Mouse (Mus musculus) MEL (cell line): ENCODE measurements around the gene Rasgef1b. TPM values are rescaled to one million over a fixed set of nuclear protein-coding genes. Genes with fewer than 3 reads are reported as not detected.

Experiments used
- DNase-seq: peaks from one replicate; pipeline ENCODE4 v3.0.0; 2011; ENCODE audit warnings: low read depth, low spot score
- H3K27ac ChIP-seq: 2 replicates; pipeline ENCODE4 v1.5.1; 2012; ENCODE audit warnings: low read depth, mild to moderate bottlenecking, control low read depth, low read length, moderate library complexity; ENCODE audit not compliant: control insufficient read depth
- H3K27me3 ChIP-seq, 2 experiments: fragments of 150-350 bp in 1 of 2; sonication (generic) in 1 of 2; 2 replicates each; pipeline ENCODE4 v1.6.1; 2012; ENCODE audit warnings: low read length in 2 of 2, mild to moderate bottlenecking in 2 of 2, improper control_type of control experiment in 1 of 2, moderate library complexity in 1 of 2; ENCODE audit not compliant: insufficient read depth in 2 of 2, control insufficient read depth in 1 of 2
- H3K36me3 ChIP-seq, 2 experiments: 2 replicates each; pipeline ENCODE4 v1.6.1; 2012 to 2014; ENCODE audit warnings: low read length in 2 of 2, improper control_type of control experiment in 1 of 2, inconsistent platforms in 1 of 2, mild to moderate bottlenecking in 1 of 2; ENCODE audit not compliant: insufficient read depth in 2 of 2, control insufficient read depth in 1 of 2
- H3K4me1 ChIP-seq, 2 experiments: fragments of 150-350 bp in 1 of 2; sonication (generic) in 1 of 2; 2 replicates each; pipeline ENCODE4 v1.6.1; 2012; ENCODE audit warnings: low read length in 2 of 2, improper control_type of control experiment in 1 of 2, mild to moderate bottlenecking in 1 of 2; ENCODE audit not compliant: insufficient read depth in 2 of 2, control insufficient read depth in 1 of 2
- H3K4me3 ChIP-seq, 2 experiments: fragments of 150-350 bp in 1 of 2; sonication (generic) in 1 of 2; 2 replicates each; pipeline ENCODE4 v1.5.1; 2012; ENCODE audit warnings: low read depth in 2 of 2, low read length in 2 of 2, mild to moderate bottlenecking in 2 of 2, moderate library complexity in 2 of 2, control low read depth in 1 of 2, improper control_type of control experiment in 1 of 2; ENCODE audit not compliant: control insufficient read depth in 1 of 2, insufficient read depth in 1 of 2
- H3K79me2 ChIP-seq: 2 replicates; pipeline ENCODE4 v1.6.1; 2012; ENCODE audit warnings: mild to moderate bottlenecking, low read length, moderate library complexity; ENCODE audit not compliant: control insufficient read depth, poor library complexity, insufficient read depth
- H3K9ac ChIP-seq: 2 replicates; pipeline ENCODE4 v1.6.1; 2012; ENCODE audit warnings: low read depth, mild to moderate bottlenecking, control low read depth, low read length, moderate library complexity; ENCODE audit not compliant: control insufficient read depth, poor library complexity, severe bottlenecking
- H3K9me3 ChIP-seq: fragments of 150-350 bp; sonication (generic); replicated peaks from 2 replicates; pipeline ENCODE4 v1.6.1; 2012; ENCODE audit warnings: mild to moderate bottlenecking, low read length, improper control_type of control experiment, moderate library complexity; ENCODE audit not compliant: insufficient read depth
- CHD1 ChIP-seq: IDR thresholded peaks from 2 replicates; pipeline ENCODE4 v1.6.1; 2012; ENCODE audit warnings: low read depth, mild to moderate bottlenecking, inconsistent platforms, low read length, improper control_type of control experiment
- CHD2 ChIP-seq: IDR thresholded peaks from 2 replicates; pipeline ENCODE4 v1.6.1; 2011; ENCODE audit warnings: low read length, improper control_type of control experiment
- CTCF ChIP-seq, 3 experiments: IDR thresholded peaks in 2 of 3; conservative IDR thresholded peaks in 1 of 3; 2 replicates each; pipeline ENCODE4 v1.5.1; 2011 to 2012; ENCODE audit warnings: low read length in 3 of 3, low read depth in 2 of 3, mild to moderate bottlenecking in 2 of 3, improper control_type of control experiment in 1 of 3, inconsistent platforms in 1 of 3, mixed read lengths in 1 of 3, moderate library complexity in 1 of 3; ENCODE audit not compliant: control insufficient read depth in 1 of 3, insufficient read depth in 1 of 3, poor library complexity in 1 of 3, severe bottlenecking in 1 of 3
- E2F4 ChIP-seq: IDR thresholded peaks from 2 replicates; pipeline ENCODE4 v1.6.1; 2011; ENCODE audit warnings: low read depth, low read length, improper control_type of control experiment, borderline replicate concordance
- EP300 ChIP-seq, 2 experiments: IDR thresholded peaks; 2 replicates each; pipeline ENCODE4 v1.6.1; 2011; ENCODE audit warnings: improper control_type of control experiment in 2 of 2, low read length in 2 of 2, low read depth in 1 of 2, mild to moderate bottlenecking in 1 of 2
- ETS1 ChIP-seq: IDR thresholded peaks from 2 replicates; pipeline ENCODE4 v1.6.1; 2012; ENCODE audit warnings: low read depth, mild to moderate bottlenecking, inconsistent platforms, low read length, improper control_type of control experiment, moderate library complexity
- GABPA ChIP-seq: IDR thresholded peaks from 2 replicates; pipeline ENCODE4 v1.6.1; 2012; ENCODE audit warnings: low read depth, mild to moderate bottlenecking, inconsistent platforms, low read length, improper control_type of control experiment, moderate library complexity
- GATA1 ChIP-seq: IDR thresholded peaks from 2 replicates; pipeline ENCODE4 v1.6.1; 2011; ENCODE audit warnings: low read depth, low read length, improper control_type of control experiment
- KAT2A ChIP-seq: conservative IDR thresholded peaks from 2 replicates; pipeline ENCODE4 v1.6.1; 2012; ENCODE audit warnings: low read depth, low read length, improper control_type of control experiment, inconsistent platforms
- MAX ChIP-seq: IDR thresholded peaks from 2 replicates; pipeline ENCODE4 v1.6.1; 2011; ENCODE audit warnings: low read length, improper control_type of control experiment
- MXI1 ChIP-seq: IDR thresholded peaks from 2 replicates; pipeline ENCODE4 v1.6.1; 2011; ENCODE audit warnings: mild to moderate bottlenecking, low read depth, low read length, improper control_type of control experiment
- MYB ChIP-seq: IDR thresholded peaks from 2 replicates; pipeline ENCODE4 v1.6.1; 2011; ENCODE audit warnings: mild to moderate bottlenecking, low read depth, low read length, improper control_type of control experiment
- NELFE ChIP-seq: IDR thresholded peaks from 2 replicates; pipeline ENCODE4 v1.6.1; 2011; ENCODE audit warnings: low read depth, low read length, improper control_type of control experiment
- RAD21 ChIP-seq: IDR thresholded peaks from 2 replicates; pipeline ENCODE4 v1.6.1; 2011; ENCODE audit warnings: mild to moderate bottlenecking, low read depth, low read length, improper control_type of control experiment
- SMC3 ChIP-seq: IDR thresholded peaks from 2 replicates; pipeline ENCODE4 v1.6.1; 2011; ENCODE audit warnings: low read depth, low read length, improper control_type of control experiment
- TAL1 ChIP-seq: IDR thresholded peaks from 2 replicates; pipeline ENCODE4 v1.6.1; 2012; ENCODE audit warnings: mild to moderate bottlenecking, inconsistent platforms, low read length, moderate library complexity, mixed read lengths
- TBP ChIP-seq: IDR thresholded peaks from 2 replicates; pipeline ENCODE4 v1.8.0; 2011; ENCODE audit warnings: low read depth, low read length, improper control_type of control experiment
- UBTF ChIP-seq: IDR thresholded peaks from 2 replicates; pipeline ENCODE4 v1.6.1; 2012; ENCODE audit warnings: low read depth, mild to moderate bottlenecking, inconsistent platforms, low read length, improper control_type of control experiment, moderate library complexity, borderline replicate concordance; ENCODE audit not compliant: insufficient read depth
- USF1 ChIP-seq: IDR thresholded peaks from 2 replicates; pipeline ENCODE4 v1.6.1; 2014; ENCODE audit warnings: low read depth, mild to moderate bottlenecking, inconsistent platforms, low read length, improper control_type of control experiment, moderate library complexity
- USF2 ChIP-seq, 2 experiments: IDR thresholded peaks; 2 replicates each; pipeline ENCODE4 v1.6.1; 2011 to 2012; ENCODE audit warnings: improper control_type of control experiment in 2 of 2, low read length in 2 of 2, borderline replicate concordance in 1 of 2, inconsistent platforms in 1 of 2, low read depth in 1 of 2, mild to moderate bottlenecking in 1 of 2; ENCODE audit not compliant: insufficient read depth in 1 of 2
- ZMIZ1 ChIP-seq: IDR thresholded peaks from 2 replicates; pipeline ENCODE4 v1.6.1; 2012; ENCODE audit warnings: low read depth, mild to moderate bottlenecking, inconsistent platforms, low read length, improper control_type of control experiment, moderate library complexity
- polyA plus RNA-seq, 2 experiments: library from polyadenylated mRNA; stranded (reverse) in 1 of 2; unstranded in 1 of 2; fragments of >175 nt in 1 of 2; fragments of >200 nt in 1 of 2; gene quantifications; 2 replicates each; pipeline versions ENCODE4 v1.2.1 to v1.2.4; 2012; ENCODE audit warnings: low replicate concordance in 2 of 2, low read depth in 1 of 2; ENCODE audit not compliant: insufficient read length in 2 of 2, insufficient read depth in 1 of 2, missing spikeins in 1 of 2
- total RNA-seq: library from RNA; depleted of rRNA; stranded (reverse); fragments of 300-350 nt; gene quantifications from 2 replicates; pipeline ENCODE4 v1.2.3, GENCODE M21; 2012

The Rasgef1b gene
- total and polyA plus RNA-seq, 3 experiments = not detected

DNA sequence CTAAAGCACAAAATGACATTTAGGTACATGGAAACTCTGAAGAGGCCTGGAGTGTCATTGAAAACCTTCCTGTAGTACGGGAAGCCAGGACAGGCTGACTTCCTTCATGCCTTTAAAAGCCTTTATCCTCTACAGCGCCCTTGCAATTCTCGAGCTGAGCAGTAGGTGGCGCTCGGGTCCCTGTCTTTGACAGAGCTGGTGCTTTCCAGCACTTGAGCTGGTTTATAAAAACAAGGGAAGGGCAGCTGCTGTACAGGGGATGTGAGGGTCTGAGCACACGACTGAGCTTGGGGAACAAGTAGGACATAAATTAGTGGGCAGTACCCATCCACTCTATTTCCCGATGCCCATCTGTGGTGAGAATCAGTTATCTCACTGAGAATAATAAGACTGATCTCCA is 480.4 kb downstream of the Rasgef1b start:
- H3K9me3 ChIP-seq = no peaks in the 10 kb centered on the region
- peak; percentile 41 for DNase-seq
- no peaks in the 10 kb centered on the region for H3K27me3 ChIP-seq
- no peaks in the 10 kb centered on the region for H3K4me1 ChIP-seq
- H3K79me2 ChIP-seq = no peaks in the 10 kb centered on the region
- no peak overlapping the region for H3K9ac ChIP-seq
- H3K4me3 ChIP-seq = no peak overlapping the region
- TF ChIP-seq GABPA (no peak), NELFE (no peak), RAD21 (peak; percentile 42), CTCF (IDR thresholded peaks at IDR 0.05 in 2 of 3, conservative IDR thresholded peaks at IDR 0.05 in 1 of 3; ENCODE audit: control insufficient read depth in 1 of 3, insufficient read depth in 1 of 3, low read depth in 2 of 3, low read length in 3 of 3, poor library complexity in 1 of 3, severe bottlenecking in 1 of 3) (peak; percentile 51 to 75 (median 62)), MAX (no peak), ZMIZ1 (no peak), E2F4 (no peak)
- H3K36me3 ChIP-seq = no peaks in the 10 kb centered on the region
- no peak overlapping the region for H3K27ac ChIP-seq

DNA sequence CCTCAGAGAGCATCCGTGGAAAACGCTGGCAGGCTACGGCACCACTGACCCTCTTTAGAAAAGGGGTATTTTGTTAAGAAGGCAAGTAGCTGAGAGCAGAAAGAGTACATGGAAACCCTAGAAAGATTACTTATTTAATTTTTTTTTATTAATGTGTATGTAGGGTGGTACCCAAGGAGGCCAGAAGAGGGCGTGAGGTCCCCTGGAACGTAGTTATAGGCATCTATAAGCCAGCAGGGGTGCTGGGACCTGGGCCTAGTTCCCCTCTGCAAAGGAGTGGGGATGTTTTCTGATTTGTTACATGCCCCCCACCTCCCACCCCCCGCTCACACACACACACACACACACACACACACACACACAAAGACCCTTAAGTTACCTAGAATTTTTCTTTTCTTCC is 480.9 kb downstream of the Rasgef1b start:
- TF ChIP-seq MXI1 (no peak), MAX (no peak), USF1 (no peak), TAL1 (no peak)
- H3K27me3 ChIP-seq = no peaks in the 10 kb centered on the region
- no peaks in the 10 kb centered on the region for H3K36me3 ChIP-seq
- no peak overlapping the region for H3K9ac ChIP-seq
- H3K27ac ChIP-seq = no peak overlapping the region
- H3K4me3 ChIP-seq = no peak overlapping the region
- no peak for DNase-seq
- no peaks in the 10 kb centered on the region for H3K4me1 ChIP-seq
- no peaks in the 10 kb centered on the region for H3K9me3 ChIP-seq
- no peaks in the 10 kb centered on the region for H3K79me2 ChIP-seq

- H3K4me1 ChIP-seq = no peaks in the 10 kb centered on the region
Measured at GRCm38 (mm10) chr5:99247441-99247840, 481.4 kb downstream of the Rasgef1b start.

More at GRCm38 (mm10) chr5:99247441-99247840, 481.4 kb downstream of the Rasgef1b start:
- Histone ChIP-seq H3K79me2 (no peaks in the 10 kb centered on the region), H3K9ac (no peak overlapping the region), H3K4me3 (no peak overlapping the region), H3K9me3 (no peaks in the 10 kb centered on the region), H3K27me3 (no peaks in the 10 kb centered on the region), H3K36me3 (no peaks in the 10 kb centered on the region), H3K27ac (no peak overlapping the region)
- no peak for DNase-seq
- TF ChIP-seq MXI1 (no peak), TAL1 (no peak), KAT2A (no peak), TBP (no peak), SMC3 (no peak), CHD1 (no peak), EP300 (IDR thresholded peaks at IDR 0.05; ENCODE audit: low read depth in 1 of 2, low read length in 2 of 2) (no peak), GATA1 (no peak), ZMIZ1 (no peak), UBTF (no peak), RAD21 (no peak), MYB (no peak), USF2 (IDR thresholded peaks at IDR 0.05; ENCODE audit: borderline replicate concordance in 1 of 2, insufficient read depth in 1 of 2, low read depth in 1 of 2, low read length in 2 of 2) (no peak), GABPA (no peak), ETS1 (no peak), CHD2 (no peak), NELFE (no peak), USF1 (no peak)
